Mouse (Mus musculus) thymus, adult 2 months (tissue): ENCODE results near the gene Ift172.

Source experiments
- CTCF ChIP-seq: fragments of 200-500 bp; IDR thresholded peaks from 2 replicates; pipeline ENCODE4 v1.5.1; 2012; ENCODE audit warnings: mild to moderate bottlenecking, control low read depth, low read length, moderate library complexity, borderline replicate concordance; ENCODE audit not compliant: control insufficient read depth, poor library complexity, insufficient read depth; ENCODE audit errors: extremely low read depth
- POLR2A ChIP-seq: fragments of 200-500 bp; IDR thresholded peaks from 2 replicates; pipeline ENCODE4 v1.6.1; 2012; ENCODE audit warnings: mild to moderate bottlenecking, low read length, control low read depth, moderate library complexity; ENCODE audit not compliant: control insufficient read depth, poor library complexity, insufficient read depth; ENCODE audit errors: extremely low read depth

- no peak for TF ChIP-seq POLR2A
- no peak for TF ChIP-seq CTCF
These were observed 17.9 kb downstream of the Ift172 start for GRCm38 (mm10) chr5:31273018-31273417.
